Mouse (Mus musculus): ENCODE results near the gene Ablim2. TPM values are rescaled to one million over a fixed set of nuclear protein-coding genes. Genes with fewer than 3 reads are reported as not detected.
A peak's percentile ranks its signal among the peaks of the same experiment; 100 is the strongest.

Ablim2 gene
- polyA plus RNA-seq, 1 experiment from 2014 or later, result 9.6 TPM

DNA sequence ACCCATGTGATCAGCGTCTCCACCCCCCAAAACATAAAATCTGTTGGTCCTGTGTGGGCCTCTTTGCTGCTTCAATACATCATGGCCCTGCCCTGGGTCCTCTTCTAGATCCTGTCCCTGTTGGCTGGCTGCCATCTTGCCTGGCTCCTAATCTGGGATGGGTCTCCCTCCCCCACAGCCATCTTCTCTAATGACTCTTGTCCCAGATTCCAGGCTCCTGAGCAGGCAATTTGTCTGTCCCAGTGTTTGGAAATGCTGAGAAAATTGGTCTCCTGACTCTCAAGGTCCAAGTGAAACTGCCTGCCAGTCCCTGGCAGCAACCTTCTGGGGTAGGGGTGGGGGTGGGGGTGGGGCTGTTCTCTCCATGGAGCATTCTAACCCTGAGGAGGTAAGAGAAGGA lies 37.8 kb upstream of the Ablim2 start:
- WGBS, result 86% methylated on average over 1 of the region's 1 CpGs
- Histone ChIP-seq H3K4me2 (ENCODE audit: low read length) (no peak overlapping the region), H3K27ac (replicated peaks; ENCODE audit: low read depth, low read length) (no peak overlapping the region), H3K9ac (replicated peaks; ENCODE audit: low read length) (no peak overlapping the region), H3K9me3 (ENCODE audit: control insufficient read depth, low read length) (no peaks in the 10 kb centered on the region), H3K36me3 (ENCODE audit: control insufficient read depth, insufficient read depth, low read length) (no peaks in the 10 kb centered on the region), H3K4me1 (ENCODE audit: control insufficient read depth, insufficient read depth, low read length) (no peaks in the 10 kb centered on the region), H3K4me3 (replicated peaks; ENCODE audit: low read depth, low read length) (no peak overlapping the region), H3K27me3 (ENCODE audit: control insufficient read depth, insufficient read depth, low read length) (no peaks in the 10 kb centered on the region)
- DNase-seq, result no peak
- ATAC-seq (ENCODE audit: low FRiP score, low TSS enrichment), result no peak

DNA sequence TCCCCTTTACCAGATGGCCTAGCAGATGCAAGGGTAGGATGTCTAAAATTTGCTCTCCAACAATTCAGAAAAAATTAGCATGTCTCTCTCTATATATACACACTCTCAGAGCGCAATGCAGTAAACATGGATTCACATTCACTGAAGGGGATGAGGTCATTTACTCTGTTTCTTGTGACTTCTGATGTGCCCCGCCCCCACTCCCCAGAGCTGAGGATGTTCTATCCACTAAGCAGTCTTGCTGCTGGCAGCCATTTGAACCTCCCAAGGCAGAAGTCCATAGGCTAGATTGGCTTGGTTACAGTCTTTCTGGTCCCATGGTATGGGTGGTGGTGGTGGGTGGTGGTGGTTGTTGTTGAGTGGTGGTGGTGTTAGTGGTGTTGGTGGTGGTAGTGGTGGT lies 35.7 kb upstream of the Ablim2 start:
- Histone ChIP-seq H3K4me2 (ENCODE audit: low read length) (no peak overlapping the region), H3K9me3 (ENCODE audit: control insufficient read depth, low read length) (no peaks in the 10 kb centered on the region), H3K4me3 (replicated peaks; ENCODE audit: low read depth, low read length) (no peak overlapping the region), H3K9ac (replicated peaks; ENCODE audit: low read length) (no peak overlapping the region), H3K4me1 (ENCODE audit: control insufficient read depth, insufficient read depth, low read length) (no peaks in the 10 kb centered on the region), H3K27ac (replicated peaks; ENCODE audit: low read depth, low read length) (no peak overlapping the region), H3K36me3 (ENCODE audit: control insufficient read depth, insufficient read depth, low read length) (no peaks in the 10 kb centered on the region), H3K27me3 (ENCODE audit: control insufficient read depth, insufficient read depth, low read length) (no peaks in the 10 kb centered on the region)
- ATAC-seq (ENCODE audit: low FRiP score, low TSS enrichment), result no peak
- no peak for DNase-seq
- 91% methylated on average over 2 of the region's 2 CpGs for WGBS

DNA sequence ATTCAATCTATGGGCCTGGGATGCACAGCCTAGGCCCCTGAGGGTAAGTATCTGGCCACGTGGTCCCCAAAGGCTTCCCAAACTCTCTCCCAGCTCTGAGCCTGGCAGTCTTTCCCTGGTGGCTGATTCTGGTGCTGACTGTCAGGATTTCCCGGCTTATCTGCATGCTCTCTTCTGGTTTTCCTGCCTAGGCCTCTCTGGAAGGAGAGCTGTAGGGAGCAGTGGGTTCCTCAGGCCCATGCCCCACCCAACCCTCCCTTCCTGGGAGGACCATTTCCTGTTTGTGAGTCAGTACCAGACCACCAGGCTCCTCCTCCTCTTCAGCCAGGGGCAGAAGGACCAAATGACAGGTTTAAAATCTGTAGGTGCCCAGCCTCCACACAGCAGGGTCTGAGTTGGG lies 35.0 kb upstream of the Ablim2 start:
- 58% methylated on average over 2 of the region's 2 CpGs for WGBS
- ATAC-seq (ENCODE audit: low FRiP score, low TSS enrichment), result no peak
- H3K36me3 ChIP-seq (ENCODE audit: control insufficient read depth, insufficient read depth, low read length), result no peaks in the 10 kb centered on the region

DNA sequence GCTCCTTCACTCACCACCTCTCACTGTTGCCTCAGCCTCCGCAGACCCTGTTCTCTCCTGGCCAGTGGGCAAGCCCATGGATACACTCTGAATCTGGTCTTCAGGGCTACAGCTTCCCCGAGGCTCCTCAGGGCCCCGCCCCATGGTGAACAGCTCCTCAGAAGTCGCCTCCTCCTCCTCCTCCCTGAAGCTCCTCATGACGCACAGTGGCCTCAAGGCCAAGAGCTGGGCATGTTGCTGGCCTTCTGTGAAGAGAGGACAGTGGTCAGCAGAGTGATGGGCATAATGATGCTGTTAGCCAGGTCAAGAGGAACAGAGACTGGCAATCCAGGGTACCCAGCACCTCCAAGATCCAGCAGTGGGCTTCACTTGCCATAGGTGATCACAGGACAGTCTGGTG lies 33.8 kb upstream of the Ablim2 start:
- Histone ChIP-seq H3K36me3 (ENCODE audit: control insufficient read depth, insufficient read depth, low read length) (no peaks in the 10 kb centered on the region), H3K9ac (replicated peaks; ENCODE audit: low read length) (no peak overlapping the region), H3K27me3 (ENCODE audit: control insufficient read depth, insufficient read depth, low read length) (no peaks in the 10 kb centered on the region), H3K4me2 (ENCODE audit: low read length) (no peak overlapping the region), H3K9me3 (ENCODE audit: control insufficient read depth, low read length) (no peaks in the 10 kb centered on the region), H3K27ac (replicated peaks; ENCODE audit: low read depth, low read length) (no peak overlapping the region), H3K4me3 (replicated peaks; ENCODE audit: low read depth, low read length) (no peak overlapping the region), H3K4me1 (ENCODE audit: control insufficient read depth, insufficient read depth, low read length) (no peaks in the 10 kb centered on the region)
- DNase-seq (no peak), ATAC-seq (ENCODE audit: low FRiP score, low TSS enrichment) (no peak)
- WGBS, result 78% methylated on average over 5 of the region's 5 CpGs

More for the DNA sequence above, 35.0 kb upstream of the Ablim2 start:
- H3K27ac ChIP-seq (replicated peaks; ENCODE audit: low read depth, low read length), result no peak overlapping the region
- no peak overlapping the region for H3K4me3 ChIP-seq (replicated peaks; ENCODE audit: low read depth, low read length)
- H3K4me2 ChIP-seq (ENCODE audit: low read length), result no peak overlapping the region
- no peak overlapping the region for H3K9ac ChIP-seq (replicated peaks; ENCODE audit: low read length)
- no peaks in the 10 kb centered on the region for H3K27me3 ChIP-seq (ENCODE audit: control insufficient read depth, insufficient read depth, low read length)
- no peaks in the 10 kb centered on the region for H3K4me1 ChIP-seq (ENCODE audit: control insufficient read depth, insufficient read depth, low read length)
- DNase-seq, result no peak
- no peaks in the 10 kb centered on the region for H3K9me3 ChIP-seq (ENCODE audit: control insufficient read depth, low read length)

DNA sequence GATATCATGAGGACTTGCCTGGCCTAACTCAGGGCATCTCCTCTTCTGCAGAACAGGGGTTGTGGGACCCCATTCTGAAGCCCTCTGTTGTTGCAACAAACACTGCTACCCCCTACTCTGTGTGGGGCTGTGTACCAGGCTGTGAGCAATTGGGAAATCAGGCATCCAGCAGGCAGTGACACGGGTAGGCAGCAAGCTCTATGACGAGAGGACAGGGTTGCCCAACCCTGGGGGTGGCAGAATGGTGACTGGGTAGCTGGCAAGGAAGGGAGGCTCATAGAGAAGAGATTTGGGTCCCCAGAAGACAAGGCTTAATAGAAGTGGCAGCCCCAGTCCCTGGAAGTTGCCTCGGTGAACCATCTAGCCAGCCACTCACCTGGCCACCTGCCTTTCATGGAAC lies 31.8 kb upstream of the Ablim2 start:
- H3K4me2 ChIP-seq (ENCODE audit: low read length), result no peak overlapping the region
- no peak for DNase-seq
- H3K36me3 ChIP-seq (ENCODE audit: control insufficient read depth, insufficient read depth, low read length), result no peaks in the 10 kb centered on the region
- H3K9ac ChIP-seq (replicated peaks; ENCODE audit: low read length), result no peak overlapping the region
- no peaks in the 10 kb centered on the region for H3K4me1 ChIP-seq (ENCODE audit: control insufficient read depth, insufficient read depth, low read length)
- no peak overlapping the region for H3K4me3 ChIP-seq (replicated peaks; ENCODE audit: low read depth, low read length)
- WGBS, result 85% methylated on average over 3 of the region's 3 CpGs
- H3K9me3 ChIP-seq (ENCODE audit: control insufficient read depth, low read length), result no peaks in the 10 kb centered on the region
- H3K27me3 ChIP-seq (ENCODE audit: control insufficient read depth, insufficient read depth, low read length), result no peaks in the 10 kb centered on the region
- ATAC-seq (ENCODE audit: low FRiP score, low TSS enrichment), result no peak
- H3K27ac ChIP-seq (replicated peaks; ENCODE audit: low read depth, low read length), result no peak overlapping the region

DNA sequence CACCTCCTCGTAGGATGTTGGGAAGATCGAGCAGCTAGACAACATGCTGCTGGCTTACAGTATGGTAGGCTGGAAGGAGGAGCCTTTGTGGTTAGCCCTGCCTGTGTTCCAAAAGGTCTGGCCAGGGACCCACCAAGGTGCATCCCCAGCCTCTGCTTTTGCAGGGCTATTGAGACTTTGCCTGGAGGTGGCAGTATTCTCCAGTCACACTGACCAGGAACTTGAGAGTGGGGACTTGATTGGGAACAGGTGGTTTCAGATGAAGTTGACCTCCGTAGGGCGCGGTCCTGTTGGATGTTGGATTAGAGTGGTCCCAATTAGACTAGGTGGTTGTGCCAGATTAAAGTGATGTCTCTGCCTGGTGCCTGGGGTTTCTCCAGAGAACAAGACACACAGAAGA lies 30.2 kb upstream of the Ablim2 start:
- ATAC-seq (ENCODE audit: low FRiP score, low TSS enrichment) (no peak), DNase-seq (no peak)
- no peaks in the 10 kb centered on the region for H3K27me3 ChIP-seq (ENCODE audit: control insufficient read depth, insufficient read depth, low read length)
- no peak overlapping the region for H3K27ac ChIP-seq (replicated peaks; ENCODE audit: low read depth, low read length)
- H3K4me1 ChIP-seq (ENCODE audit: control insufficient read depth, insufficient read depth, low read length), result no peaks in the 10 kb centered on the region
- no peak overlapping the region for H3K9ac ChIP-seq (replicated peaks; ENCODE audit: low read length)
- no peak overlapping the region for H3K4me3 ChIP-seq (replicated peaks; ENCODE audit: low read depth, low read length)
- no peaks in the 10 kb centered on the region for H3K9me3 ChIP-seq (ENCODE audit: control insufficient read depth, low read length)
- H3K4me2 ChIP-seq (ENCODE audit: low read length), result no peak overlapping the region
- no peaks in the 10 kb centered on the region for H3K36me3 ChIP-seq (ENCODE audit: control insufficient read depth, insufficient read depth, low read length)
- WGBS, result 92% methylated on average over 5 of the region's 5 CpGs

DNA sequence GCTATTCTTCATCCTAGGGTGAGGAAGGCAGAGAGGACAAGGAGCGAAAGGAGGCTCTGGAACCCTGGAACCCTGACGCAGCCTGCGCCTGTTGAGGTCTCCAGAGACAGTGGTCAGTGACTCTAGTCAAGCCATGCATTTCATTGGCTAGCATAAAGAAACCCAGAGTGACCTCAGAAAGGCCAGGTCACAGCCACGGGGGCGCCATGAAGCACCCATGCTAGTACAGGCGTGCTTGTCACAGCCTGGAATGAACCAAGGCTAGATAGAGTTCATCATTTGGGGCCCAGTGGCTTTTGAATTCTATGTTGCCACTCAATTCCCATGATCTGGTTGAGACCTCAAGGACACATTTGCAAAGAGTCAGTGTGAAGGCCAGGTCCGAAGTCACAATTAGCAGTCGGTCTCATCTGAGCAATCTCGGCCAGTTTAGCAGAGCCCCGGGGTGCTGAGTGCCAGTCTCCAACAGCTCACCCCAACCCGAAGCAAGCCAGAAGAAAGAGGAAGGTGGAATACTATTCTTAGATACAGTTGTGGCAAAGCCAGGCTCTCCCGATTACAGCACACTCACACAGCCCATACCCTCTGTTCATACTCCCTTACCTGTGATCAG lies 29.2 kb upstream of the Ablim2 start:
- ATAC-seq (ENCODE audit: low FRiP score, low TSS enrichment) (no peak), DNase-seq (no peak)
- Histone ChIP-seq H3K36me3 (ENCODE audit: control insufficient read depth, insufficient read depth, low read length) (no peaks in the 10 kb centered on the region), H3K4me3 (replicated peaks; ENCODE audit: low read depth, low read length) (no peak overlapping the region), H3K27ac (replicated peaks; ENCODE audit: low read depth, low read length) (no peak overlapping the region), H3K9me3 (ENCODE audit: control insufficient read depth, low read length) (no peaks in the 10 kb centered on the region), H3K4me2 (ENCODE audit: low read length) (no peak overlapping the region), H3K9ac (replicated peaks; ENCODE audit: low read length) (no peak overlapping the region), H3K27me3 (ENCODE audit: control insufficient read depth, insufficient read depth, low read length) (no peaks in the 10 kb centered on the region), H3K4me1 (ENCODE audit: control insufficient read depth, insufficient read depth, low read length) (no peaks in the 10 kb centered on the region)
- 87% methylated on average over 12 of the region's 12 CpGs for whole genome bisulfite sequencing

DNA sequence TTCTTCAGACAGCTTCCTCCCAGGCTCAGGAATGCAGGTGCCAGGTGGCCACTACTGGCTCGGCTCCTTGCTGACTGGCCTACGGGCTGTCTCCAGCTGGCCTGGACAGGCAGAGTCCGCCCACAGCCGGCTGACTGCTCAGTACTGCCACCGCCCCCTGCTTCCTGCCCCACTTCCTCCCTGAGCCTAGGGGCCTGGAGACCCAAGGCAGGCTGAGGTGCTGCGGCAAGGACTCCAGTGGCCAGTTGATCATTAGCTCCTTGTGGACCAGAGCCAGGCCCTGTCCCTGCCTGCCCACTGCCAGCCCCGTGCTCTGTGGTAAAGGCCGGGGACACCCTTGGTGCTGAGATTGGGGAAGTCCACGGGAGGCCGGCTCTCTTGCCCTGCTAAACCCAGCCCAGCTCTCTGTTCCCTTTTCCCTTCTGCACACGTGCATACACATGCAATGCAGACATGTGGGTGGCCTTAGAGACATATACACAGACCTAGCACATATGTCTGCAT lies 28.7 kb upstream of the Ablim2 start:
- H3K27ac ChIP-seq (replicated peaks; ENCODE audit: low read depth, low read length), result 0 out of 2 replicates have a peak overlapping the region, but pooled peaks have one; percentile 37
- H3K4me3 ChIP-seq (replicated peaks; ENCODE audit: low read depth, low read length), result no peak overlapping the region
- no peaks in the 10 kb centered on the region for H3K36me3 ChIP-seq (ENCODE audit: control insufficient read depth, insufficient read depth, low read length)
- no peaks in the 10 kb centered on the region for H3K27me3 ChIP-seq (ENCODE audit: control insufficient read depth, insufficient read depth, low read length)
- H3K9me3 ChIP-seq (ENCODE audit: control insufficient read depth, low read length), result no peaks in the 10 kb centered on the region
- WGBS, result 62% methylated on average over 11 of the region's 11 CpGs
- H3K4me1 ChIP-seq (ENCODE audit: control insufficient read depth, insufficient read depth, low read length), result no peaks in the 10 kb centered on the region
- DNase-seq, result no peak
- H3K9ac ChIP-seq (replicated peaks; ENCODE audit: low read length), result no peak overlapping the region
- no peak for ATAC-seq (ENCODE audit: low FRiP score, low TSS enrichment)
- H3K4me2 ChIP-seq (ENCODE audit: low read length), result no peak overlapping the region

DNA sequence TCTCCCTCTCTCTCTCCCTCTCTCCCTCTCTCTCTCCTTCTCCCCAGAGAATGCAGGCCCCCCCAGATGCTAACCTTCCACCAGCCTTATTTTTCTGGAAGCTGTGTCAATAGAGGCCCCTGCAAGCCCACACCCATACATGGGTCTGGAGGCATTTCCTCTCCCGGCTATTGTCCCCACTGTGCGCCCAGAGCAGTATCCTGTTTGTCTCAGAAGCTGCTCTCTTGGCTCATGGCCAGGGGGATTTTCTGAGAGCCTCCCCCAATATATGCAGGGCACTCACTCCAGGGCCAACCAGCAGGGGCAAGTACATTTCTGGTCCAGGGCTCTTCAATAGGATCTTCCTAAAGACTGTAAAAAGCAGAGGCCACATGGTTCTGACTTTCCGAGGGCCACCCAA lies 27.8 kb upstream of the Ablim2 start:
- no peak for ATAC-seq (ENCODE audit: low FRiP score, low TSS enrichment)

More for the DNA sequence above, 27.8 kb upstream of the Ablim2 start:
- Histone ChIP-seq H3K9me3 (ENCODE audit: control insufficient read depth, low read length) (no peaks in the 10 kb centered on the region), H3K4me1 (ENCODE audit: control insufficient read depth, insufficient read depth, low read length) (no peaks in the 10 kb centered on the region), H3K4me2 (ENCODE audit: low read length) (no peak overlapping the region), H3K4me3 (replicated peaks; ENCODE audit: low read depth, low read length) (no peak overlapping the region), H3K27me3 (ENCODE audit: control insufficient read depth, insufficient read depth, low read length) (no peaks in the 10 kb centered on the region), H3K27ac (replicated peaks; ENCODE audit: low read depth, low read length) (no peak overlapping the region), H3K9ac (replicated peaks; ENCODE audit: low read length) (no peak overlapping the region), H3K36me3 (ENCODE audit: control insufficient read depth, insufficient read depth, low read length) (no peaks in the 10 kb centered on the region)
- WGBS, result 82% methylated on average over 3 of the region's 3 CpGs
- DNase-seq, result peak; percentile 19
